Comparison of ENCODE assay signal across 24 mouse cellular contexts in the genomic region with DNA sequence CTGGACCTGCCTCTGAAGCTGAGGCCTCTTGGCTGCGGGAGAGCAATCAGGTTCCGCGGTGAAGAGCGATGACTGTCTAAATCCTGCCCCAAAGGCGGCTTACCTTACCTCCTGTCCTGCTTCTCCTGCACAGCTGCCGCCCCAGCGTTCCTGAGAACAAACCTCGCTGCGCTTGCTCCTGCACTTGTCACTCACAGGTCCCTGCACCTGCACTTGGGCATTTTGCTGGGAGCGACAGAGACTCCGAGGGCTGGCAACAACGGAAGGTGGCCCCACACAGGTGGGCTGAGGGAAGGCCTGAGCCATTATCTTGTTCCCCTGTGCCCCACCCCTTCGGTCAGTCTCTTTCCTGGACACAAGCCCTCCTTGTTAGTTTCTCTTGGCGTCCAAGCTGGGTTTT. TPM values are rescaled to one million over a fixed set of nuclear protein-coding genes. Genes with fewer than 3 reads are reported as not detected.
DNase-seq lines count a peak whose midpoint lies in the region; ATAC-seq lines count a peak whose summit lies in the region.
"Had no signal": no experiment of that assay in that cellular context is flagged by ENCODE, and none has a peak within 500 bp of the region (broad histone marks: within the 10 kb centered on the region; RNA-seq: fewer than 3 reads in every experiment).

No protein-coding gene starts in this region.

- peaks cover 35% of the 10 kb centered on the region for H3K4me1 ChIP-seq in liver, embryonic 13.5 days (replicated peaks)
- peaks cover 12% of the 10 kb centered on the region for H3K4me1 ChIP-seq in liver, embryonic 11.5 days (replicated peaks; ENCODE audit: control insufficient read depth, insufficient read depth, low read length)
- no peaks in the 10 kb centered on the region for H3K4me1 ChIP-seq in stomach, embryonic 16.5 days (ENCODE audit: control insufficient read depth, insufficient read depth, low read length)
- H3K4me1 ChIP-seq: neural tube, embryonic 13.5 days had no signal

- 41% methylated on average over 14 of the region's 14 CpGs for WGBS in liver, embryonic 13.5 days (ENCODE audit: insufficient replicate concordance)
- 31% methylated on average over 14 of the region's 14 CpGs for WGBS in liver, embryonic 11.5 days
- WGBS in stomach, embryonic 16.5 days, result 15% methylated on average over 14 of the region's 14 CpGs

- no peaks in the 10 kb centered on the region for H3K9me3 ChIP-seq in liver, embryonic 13.5 days (replicated peaks)
- no peaks in the 10 kb centered on the region for H3K9me3 ChIP-seq in liver, embryonic 11.5 days (ENCODE audit: control insufficient read depth, low read length)
- no peaks in the 10 kb centered on the region for H3K9me3 ChIP-seq in stomach, embryonic 16.5 days (replicated peaks; ENCODE audit: control insufficient read depth, low read length)
- H3K9me3 ChIP-seq: limb, embryonic 10.5 days; neural tube, embryonic 13.5 days had no signal

- H3K36me3 ChIP-seq in liver, embryonic 13.5 days, result no peaks in the 10 kb centered on the region
- no peaks in the 10 kb centered on the region for H3K36me3 ChIP-seq in liver, embryonic 11.5 days (ENCODE audit: control insufficient read depth, insufficient read depth, low read length)
- H3K36me3 ChIP-seq in stomach, embryonic 16.5 days (ENCODE audit: control insufficient read depth, insufficient read depth, low read length), result no peaks in the 10 kb centered on the region
- H3K36me3 ChIP-seq: limb, embryonic 10.5 days; neural tube, embryonic 13.5 days had no signal

- H3K4me2 ChIP-seq in liver, embryonic 13.5 days, result 0 out of 2 replicates have a peak overlapping the region, but pooled peaks have one; percentile 13
- H3K4me2 ChIP-seq in liver, embryonic 11.5 days, result no peak overlapping the region
- H3K4me2 ChIP-seq in stomach, embryonic 16.5 days (ENCODE audit: low read depth, low read length), result no peak overlapping the region
- H3K4me2 ChIP-seq: neural tube, embryonic 13.5 days had no signal

- no peak for ATAC-seq in liver, embryonic 13.5 days (ENCODE audit: low read depth)
- ATAC-seq in liver, embryonic 11.5 days (replicated peaks; ENCODE audit: low FRiP score), result no peak
- ATAC-seq in stomach, embryonic 16.5 days (ENCODE audit: insufficient read depth, low FRiP score), result no peak
- ATAC-seq in activated CD4-positive, CD25-positive, alpha-beta regulatory T cell, adult 4 months, result no peak
- ATAC-seq: forebrain, embryonic 16.5 days; hindbrain, embryonic 16.5 days; lung, postnatal 0 days had no signal

- no peak overlapping the region for H3K9ac ChIP-seq in liver, embryonic 13.5 days
- no peak overlapping the region for H3K9ac ChIP-seq in liver, embryonic 11.5 days (ENCODE audit: low read depth, low read length)
- 0 out of 2 replicates have a peak overlapping the region, but pooled peaks have one; percentile 43 for H3K9ac ChIP-seq in stomach, embryonic 16.5 days (ENCODE audit: low read length)
- H3K9ac ChIP-seq: liver, embryonic 14.5 days; neural tube, embryonic 13.5 days had no signal

- peak; percentile 21 for DNase-seq in embryo, embryonic 10 days (ENCODE audit: low spot score)
- DNase-seq in embryo, embryonic 10.5 days (ENCODE audit: low spot score), result no peak
- DNase-seq in liver, embryonic 13.5 days, result no peak
- no peak for DNase-seq in liver, embryonic 11.5 days (ENCODE audit: low spot score)
- DNase-seq in R1 (ENCODE audit: low read depth, low spot score), result peak; percentile 32
- DNase-seq in thymus, postnatal 36 days, result no peak
- DNase-seq: adrenal gland, adult 2 months; cerebellum, adult 2 months; gastrocnemius, postnatal 36 days; kidney, adult 2 months; kidney, postnatal 25 days; midbrain, embryonic 14.5 days; right cerebral cortex, adult 18-20 months; thymus, adult 2 months had no signal

- no peak overlapping the region for H3K27ac ChIP-seq in liver, embryonic 13.5 days
- H3K27ac ChIP-seq in liver, embryonic 11.5 days (ENCODE audit: low read depth, low read length), result no peak overlapping the region
- no peak overlapping the region for H3K27ac ChIP-seq in stomach, embryonic 16.5 days (ENCODE audit: low read length)
- H3K27ac ChIP-seq: left cerebral cortex, adult 2 months; limb, embryonic 10.5 days; liver, embryonic 14.5 days; neural tube, embryonic 13.5 days had no signal

- no peaks in the 10 kb centered on the region for H3K27me3 ChIP-seq in liver, embryonic 13.5 days
- no peaks in the 10 kb centered on the region for H3K27me3 ChIP-seq in liver, embryonic 11.5 days (replicated peaks; ENCODE audit: control insufficient read depth, insufficient read depth, low read length)
- no peaks in the 10 kb centered on the region for H3K27me3 ChIP-seq in stomach, embryonic 16.5 days (ENCODE audit: control insufficient read depth, insufficient read depth, low read length)
- H3K27me3 ChIP-seq: neural tube, embryonic 13.5 days had no signal

- no peak overlapping the region for H3K4me3 ChIP-seq in liver, embryonic 13.5 days (replicated peaks)
- H3K4me3 ChIP-seq in liver, embryonic 11.5 days (ENCODE audit: low read depth, low read length), result no peak overlapping the region
- no peak overlapping the region for H3K4me3 ChIP-seq in stomach, embryonic 16.5 days (replicated peaks; ENCODE audit: low read length)
- H3K4me3 ChIP-seq: left cerebral cortex, adult 2 months; limb, embryonic 10.5 days; neural tube, embryonic 13.5 days had no signal

RNA-seq across cellular contexts. Expression of a gene that starts 6.2 kb away (rescaled TPM):
- polyA plus RNA-seq in liver, embryonic 13.5 days (2015; fragmentation: Nextera tagmentation; extraction: Ambion mirVana), result 0.08 and 0.09 TPM in 2 replicates
- 0.10 and 0.16 TPM in 2 replicates for polyA plus RNA-seq in liver, embryonic 11.5 days (2014; fragmentation: Nextera tagmentation; extraction: Ambion mirVana)
- polyA plus RNA-seq in stomach, embryonic 16.5 days (2015; fragmentation: Nextera tagmentation; extraction: Ambion mirVana), result 1.7 and 2.9 TPM in 2 replicates
- not detected for polyA plus RNA-seq in activated CD4-positive, CD25-positive, alpha-beta regulatory T cell, adult 4 months (2017; shearing (Covaris generic))
- polyA plus RNA-seq: forebrain, embryonic 16.5 days; midbrain, embryonic 14.5 days; neural tube, embryonic 13.5 days had no signal

RNA-seq across cellular contexts. Expression of a gene that starts 10.4 kb away (rescaled TPM):
- polyA plus RNA-seq in liver, embryonic 13.5 days (2015; fragmentation: Nextera tagmentation; extraction: Ambion mirVana), result 35.5 and 40.0 TPM in 2 replicates
- 47.8 and 53.9 TPM in 2 replicates for polyA plus RNA-seq in liver, embryonic 11.5 days (2014; fragmentation: Nextera tagmentation; extraction: Ambion mirVana)
- polyA plus RNA-seq in stomach, embryonic 16.5 days (2015; fragmentation: Nextera tagmentation; extraction: Ambion mirVana), result 82.4 and 83.5 TPM in 2 replicates
- polyA plus RNA-seq in activated CD4-positive, CD25-positive, alpha-beta regulatory T cell, adult 4 months (2017; shearing (Covaris generic)), result 10 to 100 TPM; 31.4 to 37.2 TPM

RNA-seq across cellular contexts. Expression of a gene that starts 19.3 kb away (rescaled TPM):
- 881 and 895 TPM in 2 replicates for polyA plus RNA-seq in liver, embryonic 13.5 days (2015; fragmentation: Nextera tagmentation; extraction: Ambion mirVana)
- 1,252 and 1,388 TPM in 2 replicates for polyA plus RNA-seq in liver, embryonic 11.5 days (2014; fragmentation: Nextera tagmentation; extraction: Ambion mirVana)
- 885 and 932 TPM in 2 replicates for polyA plus RNA-seq in stomach, embryonic 16.5 days (2015; fragmentation: Nextera tagmentation; extraction: Ambion mirVana)
- 1,000 to 10,000 TPM; 2,145 to 2,203 TPM for polyA plus RNA-seq in activated CD4-positive, CD25-positive, alpha-beta regulatory T cell, adult 4 months (2017; shearing (Covaris generic))

RNA-seq across cellular contexts. Expression of a gene that starts 44.8 kb away (rescaled TPM):
- not detected in 2 replicates for polyA plus RNA-seq in liver, embryonic 13.5 days (2015; fragmentation: Nextera tagmentation; extraction: Ambion mirVana)
- polyA plus RNA-seq in liver, embryonic 11.5 days (2014; fragmentation: Nextera tagmentation; extraction: Ambion mirVana), result not detected in 2 replicates
- 0.30 TPM in 1 of 2 replicates, not detected in the other for polyA plus RNA-seq in stomach, embryonic 16.5 days (2015; fragmentation: Nextera tagmentation; extraction: Ambion mirVana)
- not detected for polyA plus RNA-seq in activated CD4-positive, CD25-positive, alpha-beta regulatory T cell, adult 4 months (2017; shearing (Covaris generic))
- polyA plus RNA-seq: adrenal gland, adult 2 months; embryonic facial prominence, embryonic 14.5 days; limb, embryonic 10.5 days; liver, embryonic 14.5 days; lung, postnatal 0 days had no signal

Comparison
In these comparisons a context has a peak if more than half of its experiments do, and no peak if none do; other contexts are left out.
1. DNase-seq: peak in embryo, embryonic 10 days (single experiment) and R1 (single experiment); none in embryo, embryonic 10.5 days (single experiment), liver, embryonic 13.5 days (single experiment), liver, embryonic 11.5 days (single experiment) and thymus, postnatal 36 days (0 of 2).